Mouse (Mus musculus): ENCODE measurements at regions not wholly inside any gene's neighbourhood (a gene's known extent, or its start where the extent isn't known, plus 50 kb on each side); places are given as distances from the start of the nearest gene placed in this dataset.

DNA sequence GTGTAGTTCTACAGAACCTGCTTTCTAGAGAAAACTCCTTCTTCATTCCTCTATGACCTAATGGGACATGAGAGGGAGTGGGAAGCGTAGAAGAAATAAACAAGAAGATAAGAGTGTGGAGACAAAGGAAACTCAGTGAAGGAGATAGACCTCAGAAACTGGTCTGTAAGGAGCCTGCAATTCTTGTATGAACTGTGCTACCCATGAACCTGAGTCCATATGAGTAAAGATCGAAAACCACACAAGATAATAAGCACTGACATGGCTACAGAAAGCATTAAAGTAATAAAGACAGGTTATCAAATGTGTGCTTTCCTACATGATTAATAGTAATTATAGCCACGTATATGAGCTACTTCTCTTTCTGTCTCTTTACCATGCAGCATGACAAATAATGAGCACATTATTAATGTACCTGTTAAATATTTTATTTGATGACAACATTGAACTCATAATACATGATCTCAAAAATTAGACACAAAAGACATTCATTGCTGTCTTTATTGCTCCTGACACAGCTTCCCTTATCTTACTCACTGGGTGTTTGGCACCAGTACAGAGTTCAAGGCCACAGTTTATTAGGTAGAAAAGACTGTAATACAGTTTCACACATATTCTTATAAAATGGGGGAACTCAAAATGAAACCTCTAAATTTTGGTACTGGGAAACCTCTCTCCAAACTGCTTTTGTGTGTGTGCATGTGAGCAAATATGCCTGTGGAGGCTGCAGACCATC is 67.0 kb upstream of the Tle4 start:
- no peak for DNase-seq

- no peak for DNase-seq
Observed at GRCm38 (mm10) chr19:14664096-14664586, 66.3 kb upstream of the Tle4 start.

DNA sequence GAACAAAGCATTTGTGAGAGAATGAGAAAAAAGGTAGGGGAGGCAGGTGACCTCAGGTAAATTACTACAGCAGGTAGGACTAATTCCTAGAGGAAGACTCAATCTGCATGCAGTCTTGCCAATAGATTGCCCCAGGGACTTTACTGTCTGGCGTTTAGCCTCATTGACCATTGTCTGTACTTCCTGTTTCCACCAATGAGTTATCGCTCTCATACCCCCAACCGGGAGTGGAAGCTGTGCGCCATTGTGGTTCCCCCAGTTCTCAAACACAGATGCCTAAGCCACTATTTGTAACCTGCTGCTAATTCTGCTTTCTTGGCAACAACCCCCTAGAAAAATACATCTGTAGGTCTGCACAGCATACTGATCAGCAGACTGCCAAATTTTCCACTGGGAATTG is 65.5 kb upstream of the Tle4 start:
- DNase-seq: no peak

GRCm38 (mm10) chr19:14659725-14660124 is 61.9 kb upstream of the Tle4 start:
- DNase-seq: no peak

GRCm38 (mm10) chr19:14658479-14658878 is 60.6 kb upstream of the Tle4 start:
- DNase-seq: no peak

GRCm38 (mm10) chr19:14656022-14656388 is 58.2 kb upstream of the Tle4 start:
- DNase-seq: no peak

GRCm38 (mm10) chr19:14655302-14656021 is 57.6 kb upstream of the Tle4 start:
- DNase-seq: no peak
